Mouse (Mus musculus) kidney, postnatal 0 days (tissue): ENCODE results near the gene Tas2r124. TPM values are rescaled to one million over a fixed set of nuclear protein-coding genes. Genes with fewer than 3 reads are reported as not detected.

Experiments
- ATAC-seq: fragments of 200-750 bp; cut with Nextera tagmentation; replicated peaks from 2 replicates; pipeline ENCODE4 v1.8.0; 2017; ENCODE audit warnings: low read depth, moderate number of reproducible peaks, moderate TSS enrichment, moderate library complexity; ENCODE audit not compliant: low FRiP score
- DNase-seq: peaks from one replicate; pipeline ENCODE4 v3.0.0-alpha.2; 2016; ENCODE audit warnings: low spot score
- H3K27ac ChIP-seq: fragments of 300-500 bp; sonication (generic); 2 replicates; pipeline ENCODE4 v1.5.1; 2014; ENCODE audit warnings: mild to moderate bottlenecking
- H3K27me3 ChIP-seq: fragments of 300-500 bp; sonication (generic); 2 replicates; pipeline ENCODE4 v1.6.1; 2014; ENCODE audit warnings: low read length, mixed read lengths; ENCODE audit not compliant: insufficient read depth
- H3K36me3 ChIP-seq: fragments of 300-500 bp; sonication (generic); 2 replicates; pipeline ENCODE4 v1.6.1; 2014; ENCODE audit warnings: low read length, mixed read lengths; ENCODE audit not compliant: insufficient read depth
- H3K4me1 ChIP-seq: fragments of 300-500 bp; sonication (generic); replicated peaks from 2 replicates; pipeline ENCODE4 v1.6.1; 2014; ENCODE audit warnings: antibody characterized with exemption, low read length, mixed read lengths; ENCODE audit not compliant: insufficient read depth
- H3K4me2 ChIP-seq: fragments of 300-500 bp; sonication (generic); 2 replicates; pipeline ENCODE4 v1.6.1; 2014; ENCODE audit warnings: mild to moderate bottlenecking, low read length, moderate library complexity, mixed read lengths
- H3K4me3 ChIP-seq: fragments of 300-500 bp; sonication (generic); replicated peaks from 2 replicates; pipeline ENCODE4 v1.5.1; 2014; ENCODE audit warnings: low read depth, low read length
- H3K9ac ChIP-seq: fragments of 300-500 bp; sonication (generic); 2 replicates; pipeline ENCODE4 v1.6.1; 2014; ENCODE audit warnings: low read depth, low read length
- H3K9me3 ChIP-seq: fragments of 300-500 bp; sonication (generic); replicated peaks from 2 replicates; pipeline ENCODE4 v1.6.1; 2016; ENCODE audit warnings: low read length, inconsistent platforms, mixed read lengths
- CTCF ChIP-seq: IDR thresholded peaks from 2 replicates; pipeline ENCODE4 v1.5.1; 2016; ENCODE audit warnings: antibody characterized with exemption, low read depth, mild to moderate bottlenecking, moderate library complexity
- WGBS: fragments of 180-500 bp; shearing (Covaris S2); extraction: QIAGEN DNeasy Blood & Tissue Kit; methylation state at CpG from one replicate; pipeline ENCODE4 v1.1.7; 2014; 5-methylcytosine and 5-hydroxymethylcytosine counted together
- polyA plus RNA-seq: library from polyadenylated mRNA; unstranded; fragments of >200 nt; fragmentation: Nextera tagmentation; extraction: Ambion mirVana; gene quantifications from 2 replicates; pipeline ENCODE4 v1.2.1, GENCODE M21; 2015

Gene Tas2r124
- polyA plus RNA-seq, 1 experiment from 2014 or later, result not detected

GRCm38 (mm10) chr6:132802518-132802917 lies 48.0 kb downstream of the Tas2r124 start, which contains the start of gene Tas2r117:
Tas2r117 (plus strand) TSS chr6:132802818.
- DNase-seq (no peak), ATAC-seq (no peak)
- no peaks in the 10 kb centered on the region for H3K9me3 ChIP-seq
- no peak within 1 kb of the TSS for H3K4me2 ChIP-seq
- no peak within 1 kb of the TSS for H3K4me3 ChIP-seq
- no peaks in the 10 kb centered on the region for H3K27me3 ChIP-seq
- no peaks in the 10 kb centered on the region for H3K4me1 ChIP-seq
- H3K9ac ChIP-seq, result no peak within 1 kb of the TSS
- TF ChIP-seq CTCF, result no peak
- H3K27ac ChIP-seq, result no peak within 1 kb of the TSS
- WGBS, result 76% methylated on average over 1 of the region's 1 CpGs
- no peaks in the 10 kb centered on the region for H3K36me3 ChIP-seq

Other genes with a start within 250 kb of the Tas2r124 start
- gene Prh1, start 184.9 kb upstream of the Tas2r124 start, polyA plus RNA-seq, result not detected in 2 replicates
- not detected in 2 replicates for gene Prp2, start 158.8 kb upstream of the Tas2r124 start, polyA plus RNA-seq
- gene A630073D07Rik, start 103.2 kb upstream of the Tas2r124 start, polyA plus RNA-seq, result not detected in 2 replicates
- gene Tas2r120, start 97.8 kb upstream of the Tas2r124 start, polyA plus RNA-seq, result not detected in 2 replicates
- gene Tas2r121, start 53.7 kb upstream of the Tas2r124 start, polyA plus RNA-seq, result not detected in 2 replicates
- not detected in 2 replicates for gene Tas2r122, start 42.8 kb upstream of the Tas2r124 start, polyA plus RNA-seq
- gene Tas2r115, start 16.7 kb upstream of the Tas2r124 start, polyA plus RNA-seq, result not detected in 2 replicates
- gene Tas2r102, start 7.4 kb downstream of the Tas2r124 start, polyA plus RNA-seq, result not detected in 2 replicates
- gene Tas2r136, start 23.4 kb downstream of the Tas2r124 start, polyA plus RNA-seq, result not detected in 2 replicates
- not detected in 2 replicates for gene Tas2r117, start 48.1 kb downstream of the Tas2r124 start, polyA plus RNA-seq
- gene Tas2r123, start 92.4 kb downstream of the Tas2r124 start, polyA plus RNA-seq, result not detected in 2 replicates
- not detected in 2 replicates for gene Tas2r116, start 100.7 kb downstream of the Tas2r124 start, polyA plus RNA-seq
- gene Tas2r110, start 113.3 kb downstream of the Tas2r124 start, polyA plus RNA-seq, result not detected in 2 replicates
- not detected in 2 replicates for gene Tas2r113, start 138.3 kb downstream of the Tas2r124 start, polyA plus RNA-seq
- not detected in 2 replicates for gene Tas2r125, start 154.9 kb downstream of the Tas2r124 start, polyA plus RNA-seq
- not detected in 2 replicates for gene Tas2r129, start 196.4 kb downstream of the Tas2r124 start, polyA plus RNA-seq
- gene Tas2r131, start 203.2 kb downstream of the Tas2r124 start, polyA plus RNA-seq, result not detected in 2 replicates
- gene Tas2r109, start 226.2 kb downstream of the Tas2r124 start, polyA plus RNA-seq, result not detected in 2 replicates